ENCODE assay signal across 21 mouse cellular contexts in the genomic region with DNA sequence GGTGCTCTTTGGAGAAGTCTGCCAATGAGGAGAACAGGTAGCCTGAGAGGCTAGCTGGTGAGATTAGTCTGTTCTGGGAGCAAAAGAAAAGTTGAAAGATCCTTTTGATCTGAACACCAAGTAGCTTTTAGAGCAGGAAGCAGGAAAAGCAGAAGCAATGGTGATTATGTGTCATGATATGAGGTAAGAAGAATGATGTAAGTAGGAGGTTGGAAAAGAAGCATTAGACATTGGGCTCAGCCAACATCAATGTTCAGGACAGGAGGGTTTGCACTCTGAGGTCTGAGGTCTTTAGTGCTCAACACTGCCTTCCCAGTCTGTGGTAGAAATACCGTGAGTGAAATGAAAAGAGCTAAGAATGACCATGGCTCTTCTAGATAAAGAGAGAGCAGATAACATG.
A peak's percentile ranks its signal among the peaks of the same experiment; 100 is the strongest.
DNase-seq lines count a peak whose midpoint lies in the region; ATAC-seq and TF ChIP-seq lines count a peak whose summit lies in the region.
"Had no signal": no experiment of that assay in that cellular context is flagged by ENCODE, and none has a peak within 500 bp of the region (broad histone marks: within the 10 kb centered on the region; RNA-seq: fewer than 3 reads in every experiment).

No protein-coding gene starts in this region.

- no peak overlapping the region for H3K4me3 ChIP-seq in bone marrow macrophage, adult 2 months (ENCODE audit: insufficient read depth, low read length)
- H3K4me3 ChIP-seq in heart, adult 2 months: no peak overlapping the region
- H3K4me3 ChIP-seq: embryonic facial prominence, embryonic 10.5 days; forebrain, embryonic 13.5 days; gastrocnemius, adult 2 months; heart, embryonic 15.5 days; hindbrain, embryonic 15.5 days had no signal

- no peaks in the 10 kb centered on the region for H3K27me3 ChIP-seq in heart, adult 2 months (ENCODE audit: control insufficient read depth, insufficient read depth, low read length)
- H3K27me3 ChIP-seq: forebrain, embryonic 13.5 days; heart, embryonic 15.5 days; hindbrain, embryonic 15.5 days; Patski had no signal

- no peaks in the 10 kb centered on the region for H3K79me2 ChIP-seq in heart, adult 2 months (replicated peaks; ENCODE audit: control insufficient read depth, insufficient read depth, low read length)

- 55% methylated on average over 1 of the region's 1 CpGs for WGBS in heart, adult 2 months

- intact Hi-C loops in heart, adult 2 months (cut with DNase I): no loop called here

- no peaks in the 10 kb centered on the region for H3K36me3 ChIP-seq in heart, adult 2 months (ENCODE audit: control insufficient read depth, insufficient read depth, low read length)
- H3K36me3 ChIP-seq: embryonic facial prominence, embryonic 10.5 days; heart, embryonic 15.5 days; hindbrain, embryonic 15.5 days had no signal

- TF ChIP-seq CTCF in bone marrow macrophage, adult 2 months (IDR thresholded peaks at IDR 0.05; ENCODE audit: low read depth, low read length): no peak
- no peak for TF ChIP-seq CTCF in heart, adult 2 months (IDR thresholded peaks at IDR 0.05)

- no peak for TF ChIP-seq EP300 in heart, adult 2 months (IDR thresholded peaks at IDR 0.05; ENCODE audit: insufficient read depth, low read depth, low read length)

- TF ChIP-seq POLR2A in bone marrow macrophage, adult 2 months (IDR thresholded peaks at IDR 0.05; ENCODE audit: borderline replicate concordance, low read depth, low read length): no peak
- TF ChIP-seq POLR2A in heart, adult 2 months (IDR thresholded peaks at IDR 0.05; ENCODE audit: insufficient read depth, low read depth, low read length): no peak

- no peak for DNase-seq in urinary bladder, postnatal 4 days (ENCODE audit: low spot score in 2 of 2)
- no peak for DNase-seq in heart, adult 2 months
- no peak for DNase-seq in heart, adult 8-10 months (ENCODE audit: low spot score)
- DNase-seq: adrenal gland, adult 8-10 months; cerebellum, adult 11-12 months; cerebellum, adult 9-10 months; cerebellum, postnatal 25 days; forebrain, postnatal 0 days; gastrocnemius, adult 2 months; gastrocnemius, postnatal 25 days; heart, adult 11 months; kidney, adult 11 months had no signal

- peaks cover 30% of the 10 kb centered on the region for H3K4me1 ChIP-seq in bone marrow macrophage, adult 2 months (ENCODE audit: control insufficient read depth, insufficient read depth, low read length)
- no peaks in the 10 kb centered on the region; the same call in 1 of the 2 replicates for H3K4me1 ChIP-seq in heart, adult 2 months (ENCODE audit: control insufficient read depth, insufficient read depth, low read length)
- H3K4me1 ChIP-seq: forebrain, embryonic 13.5 days; heart, embryonic 15.5 days; hindbrain, embryonic 15.5 days had no signal

- peak overlapping the region; percentile 55 for H3K27ac ChIP-seq in bone marrow macrophage, adult 2 months (ENCODE audit: insufficient read depth, low read depth, low read length)
- H3K27ac ChIP-seq in heart, adult 2 months: no peak overlapping the region
- H3K27ac ChIP-seq: embryonic facial prominence, embryonic 10.5 days; forebrain, embryonic 13.5 days; gastrocnemius, adult 2 months; heart, embryonic 15.5 days; hindbrain, embryonic 15.5 days had no signal

- ATAC-seq in CD4-positive, CD25-positive, alpha-beta regulatory T cell, adult 4 months: peak; percentile 40
- ATAC-seq in inflammation-experienced regulatory T-cells, adult 6 months: peak; percentile 49
- ATAC-seq in monocyte, adult 5-6 weeks (replicated peaks; ENCODE audit: insufficient number of reproducible peaks, low FRiP score, low TSS enrichment, poor library complexity, severe bottlenecking): peak; percentile 85
- ATAC-seq: forebrain, embryonic 13.5 days; forebrain, postnatal 0 days; Patski had no signal

- H3K9ac ChIP-seq in heart, adult 2 months (ENCODE audit: low read depth, low read length): no peak overlapping the region
- H3K9ac ChIP-seq: forebrain, embryonic 13.5 days; forebrain, postnatal 0 days; heart, embryonic 15.5 days; hindbrain, embryonic 15.5 days had no signal
